Mouse (Mus musculus): Measurements from ENCODE around the gene Thrb. TPM values are rescaled to one million over a fixed set of nuclear protein-coding genes. Genes with fewer than 3 reads are reported as not detected.

Thrb gene
- polyA plus RNA-seq, 1 experiment from 2014 or later = 4.7 TPM

DNA sequence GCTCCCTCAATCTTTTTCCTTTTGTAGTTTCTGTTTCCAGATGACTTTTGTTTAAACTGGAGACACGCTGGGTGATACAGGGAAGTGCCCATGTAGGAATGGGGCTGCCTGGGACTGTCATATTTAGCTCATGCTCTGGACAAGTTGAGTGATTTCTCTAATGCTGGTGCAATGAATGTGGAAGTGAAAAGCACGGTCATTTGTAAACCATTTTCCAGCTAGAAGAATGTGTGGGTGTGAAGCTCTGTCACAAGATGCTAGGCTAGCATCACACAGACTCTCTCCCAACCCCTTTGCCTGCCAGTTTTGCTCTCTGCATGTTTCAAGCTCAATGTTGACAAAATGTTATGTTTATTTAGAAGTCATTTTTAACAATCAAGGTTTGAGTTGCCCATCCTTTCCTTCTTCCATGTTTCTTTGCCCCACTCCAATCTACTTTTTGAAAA, 83.7 kb downstream of the Thrb start:
- H3K36me3 ChIP-seq (ENCODE audit: control insufficient read depth, insufficient read depth, low read length) = no peaks in the 10 kb centered on the region
- H3K9ac ChIP-seq (ENCODE audit: low read length) = no peak overlapping the region
- no peak overlapping the region for H3K4me3 ChIP-seq (replicated peaks; ENCODE audit: low read length)
- no peaks in the 10 kb centered on the region for H3K27me3 ChIP-seq (ENCODE audit: control insufficient read depth, insufficient read depth, low read length)
- H3K4me2 ChIP-seq (ENCODE audit: low read depth, low read length) = no peak overlapping the region
- H3K27ac ChIP-seq (ENCODE audit: low read length) = peak overlapping the region; percentile 28; the same call in 1 of the 2 replicates
- 0 out of 2 replicates have a peak, but pooled peaks cover under 1% of the 10 kb centered on the region for H3K4me1 ChIP-seq (ENCODE audit: control insufficient read depth, insufficient read depth, low read length)
- H3K9me3 ChIP-seq (replicated peaks; ENCODE audit: control insufficient read depth, low read length) = no peaks in the 10 kb centered on the region
- 0 out of 2 replicates have a peak, but pooled peaks have one; percentile 17 for ATAC-seq (ENCODE audit: insufficient read depth, low FRiP score)
- 42% methylated on average over 2 of the region's 2 CpGs for WGBS

DNA sequence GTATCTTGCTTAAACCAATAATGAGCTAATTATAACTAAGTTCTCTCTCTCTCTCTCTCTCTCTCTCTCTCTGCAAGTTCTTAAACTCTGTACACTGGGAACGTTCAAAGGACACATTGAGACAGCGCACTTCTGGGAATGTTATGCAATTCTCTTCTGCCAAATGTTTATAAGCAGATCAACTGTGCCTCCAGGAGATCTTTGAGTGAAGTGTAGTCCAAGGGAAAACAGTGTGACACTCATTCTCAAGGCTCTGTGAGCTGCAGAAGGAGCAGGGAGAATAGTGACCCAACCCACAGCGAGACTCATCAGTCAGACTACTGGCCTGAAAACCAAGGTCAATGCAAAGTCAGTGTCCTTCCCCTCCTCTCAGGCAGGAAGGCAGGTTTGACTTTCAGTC, 87.9 kb downstream of the Thrb start:
- H3K27ac ChIP-seq (ENCODE audit: low read length) = no peak overlapping the region
- H3K4me1 ChIP-seq (ENCODE audit: control insufficient read depth, insufficient read depth, low read length) = 0 out of 2 replicates have a peak, but pooled peaks cover 3% of the 10 kb centered on the region
- no peaks in the 10 kb centered on the region for H3K27me3 ChIP-seq (ENCODE audit: control insufficient read depth, insufficient read depth, low read length)
- H3K36me3 ChIP-seq (ENCODE audit: control insufficient read depth, insufficient read depth, low read length) = no peaks in the 10 kb centered on the region
- no peak for ATAC-seq (ENCODE audit: insufficient read depth, low FRiP score)
- 68% methylated on average over 3 of the region's 3 CpGs for WGBS
- H3K4me3 ChIP-seq (replicated peaks; ENCODE audit: low read length) = no peak overlapping the region
- no peaks in the 10 kb centered on the region for H3K9me3 ChIP-seq (replicated peaks; ENCODE audit: control insufficient read depth, low read length)
- H3K9ac ChIP-seq (ENCODE audit: low read length) = no peak overlapping the region
- H3K4me2 ChIP-seq (ENCODE audit: low read depth, low read length) = no peak overlapping the region

DNA sequence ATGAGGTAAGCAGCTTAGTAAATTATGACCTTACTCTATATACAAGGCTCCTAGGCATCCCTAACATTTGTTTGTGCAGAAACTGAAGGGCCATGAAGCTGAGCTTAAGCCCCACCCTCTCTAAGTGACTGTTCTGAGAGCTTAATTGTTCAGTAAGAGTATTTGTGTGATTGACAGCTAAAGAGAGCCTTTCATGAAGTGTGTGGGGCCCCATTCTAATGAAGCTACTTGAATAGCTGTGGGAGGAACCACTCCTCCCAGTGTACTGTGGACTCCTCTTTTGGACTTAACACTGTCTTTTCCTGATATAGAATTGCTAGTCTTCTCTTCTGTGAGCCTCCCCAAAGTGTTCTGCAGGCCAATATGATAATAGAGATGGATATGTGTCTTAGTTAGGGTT, 88.9 kb downstream of the Thrb start:
- H3K27ac ChIP-seq (ENCODE audit: low read length) = no peak overlapping the region
- no peak overlapping the region for H3K4me2 ChIP-seq (ENCODE audit: low read depth, low read length)
- H3K9ac ChIP-seq (ENCODE audit: low read length) = no peak overlapping the region
- H3K4me3 ChIP-seq (replicated peaks; ENCODE audit: low read length) = no peak overlapping the region
- 0 out of 2 replicates have a peak, but pooled peaks cover 3% of the 10 kb centered on the region for H3K4me1 ChIP-seq (ENCODE audit: control insufficient read depth, insufficient read depth, low read length)
- no peaks in the 10 kb centered on the region for H3K9me3 ChIP-seq (replicated peaks; ENCODE audit: control insufficient read depth, low read length)
- H3K27me3 ChIP-seq (ENCODE audit: control insufficient read depth, insufficient read depth, low read length) = no peaks in the 10 kb centered on the region
- no peaks in the 10 kb centered on the region for H3K36me3 ChIP-seq (ENCODE audit: control insufficient read depth, insufficient read depth, low read length)
- no peak for ATAC-seq (ENCODE audit: insufficient read depth, low FRiP score)

DNA sequence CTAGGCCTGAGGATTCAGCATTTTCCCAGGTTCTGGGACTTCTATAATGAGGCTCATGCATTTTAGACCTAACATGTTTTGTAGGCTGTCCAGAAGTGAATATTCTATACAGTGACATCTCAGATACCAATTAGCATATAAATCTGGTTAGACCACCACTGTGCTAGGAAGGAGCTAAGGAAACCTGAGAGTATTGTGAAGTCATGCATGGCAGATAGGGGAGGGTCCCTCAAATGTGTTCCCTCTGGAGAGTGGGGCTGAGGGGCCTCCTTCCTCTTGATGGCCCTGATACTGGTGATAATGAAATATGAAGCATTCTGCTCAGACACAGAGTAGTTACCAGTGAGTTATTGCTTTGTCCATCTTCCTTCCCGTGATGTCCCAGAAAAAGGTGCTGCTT, 91.8 kb downstream of the Thrb start:
- 97% methylated on average over 1 of the region's 1 CpGs for whole genome bisulfite sequencing
- H3K9me3 ChIP-seq (replicated peaks; ENCODE audit: control insufficient read depth, low read length) = no peaks in the 10 kb centered on the region
- no peak for ATAC-seq (ENCODE audit: insufficient read depth, low FRiP score)
- H3K4me3 ChIP-seq (replicated peaks; ENCODE audit: low read length) = no peak overlapping the region
- H3K4me1 ChIP-seq (ENCODE audit: control insufficient read depth, insufficient read depth, low read length) = 0 out of 2 replicates have a peak, but pooled peaks cover 3% of the 10 kb centered on the region
- no peak overlapping the region for H3K27ac ChIP-seq (ENCODE audit: low read length)
- no peak overlapping the region for H3K4me2 ChIP-seq (ENCODE audit: low read depth, low read length)
- no peaks in the 10 kb centered on the region for H3K27me3 ChIP-seq (ENCODE audit: control insufficient read depth, insufficient read depth, low read length)
- H3K9ac ChIP-seq (ENCODE audit: low read length) = no peak overlapping the region
- H3K36me3 ChIP-seq (ENCODE audit: control insufficient read depth, insufficient read depth, low read length) = no peaks in the 10 kb centered on the region

DNA sequence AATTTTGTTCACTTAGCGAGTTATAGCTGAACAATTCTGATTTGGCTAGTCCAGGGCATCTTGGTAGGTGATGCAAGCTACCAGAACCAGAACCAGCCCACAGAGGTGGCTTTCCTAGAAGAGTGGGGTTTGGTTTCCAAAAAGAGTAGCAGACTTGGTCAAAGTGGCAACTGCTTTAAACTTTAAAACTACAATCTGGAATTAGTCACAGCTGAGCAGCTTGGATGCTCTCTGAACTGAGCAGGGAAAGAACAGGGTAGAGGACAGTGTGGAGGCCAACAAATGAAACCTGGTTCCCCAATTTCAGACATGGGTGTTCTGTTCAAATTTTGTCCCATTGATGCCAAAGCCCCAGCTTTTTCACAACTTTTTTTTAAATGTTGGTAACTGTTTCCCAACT, 93.4 kb downstream of the Thrb start:
- 89% methylated on average over 1 of the region's 1 CpGs for WGBS
- Histone ChIP-seq H3K9ac (ENCODE audit: low read length) (no peak overlapping the region), H3K9me3 (replicated peaks; ENCODE audit: control insufficient read depth, low read length) (no peaks in the 10 kb centered on the region), H3K27me3 (ENCODE audit: control insufficient read depth, insufficient read depth, low read length) (no peaks in the 10 kb centered on the region), H3K27ac (ENCODE audit: low read length) (no peak overlapping the region), H3K4me1 (ENCODE audit: control insufficient read depth, insufficient read depth, low read length) (0 out of 2 replicates have a peak, but pooled peaks cover 3% of the 10 kb centered on the region), H3K36me3 (ENCODE audit: control insufficient read depth, insufficient read depth, low read length) (no peaks in the 10 kb centered on the region), H3K4me3 (replicated peaks; ENCODE audit: low read length) (no peak overlapping the region), H3K4me2 (ENCODE audit: low read depth, low read length) (no peak overlapping the region)
- no peak for ATAC-seq (ENCODE audit: insufficient read depth, low FRiP score)

DNA sequence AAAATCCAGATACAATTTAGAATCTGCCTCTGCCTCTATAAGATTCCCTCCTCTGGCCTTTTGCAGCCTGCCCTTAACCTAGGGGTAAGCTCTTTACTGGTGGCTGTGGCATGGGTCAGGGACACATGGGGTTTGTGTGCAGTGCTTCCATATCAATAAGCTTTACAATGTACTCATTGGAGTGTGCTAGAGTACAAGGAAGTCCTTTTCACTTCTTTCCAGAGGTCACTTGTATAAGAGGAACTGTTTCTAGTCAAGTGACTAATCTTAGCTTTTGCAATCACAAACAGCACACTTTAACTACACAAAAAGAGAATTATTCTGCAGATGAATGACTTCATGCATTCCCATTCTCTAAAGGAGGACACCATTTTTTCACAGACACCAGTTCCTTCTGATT, 96.7 kb downstream of the Thrb start:
- Histone ChIP-seq H3K4me2 (ENCODE audit: low read depth, low read length) (no peak overlapping the region), H3K4me3 (replicated peaks; ENCODE audit: low read length) (no peak overlapping the region), H3K9ac (ENCODE audit: low read length) (no peak overlapping the region), H3K27ac (ENCODE audit: low read length) (no peak overlapping the region), H3K4me1 (ENCODE audit: control insufficient read depth, insufficient read depth, low read length) (no peaks in the 10 kb centered on the region), H3K36me3 (ENCODE audit: control insufficient read depth, insufficient read depth, low read length) (no peaks in the 10 kb centered on the region), H3K9me3 (replicated peaks; ENCODE audit: control insufficient read depth, low read length) (no peaks in the 10 kb centered on the region), H3K27me3 (ENCODE audit: control insufficient read depth, insufficient read depth, low read length) (no peaks in the 10 kb centered on the region)
- ATAC-seq (ENCODE audit: insufficient read depth, low FRiP score) = no peak; the same call in 1 of the 2 replicates

DNA sequence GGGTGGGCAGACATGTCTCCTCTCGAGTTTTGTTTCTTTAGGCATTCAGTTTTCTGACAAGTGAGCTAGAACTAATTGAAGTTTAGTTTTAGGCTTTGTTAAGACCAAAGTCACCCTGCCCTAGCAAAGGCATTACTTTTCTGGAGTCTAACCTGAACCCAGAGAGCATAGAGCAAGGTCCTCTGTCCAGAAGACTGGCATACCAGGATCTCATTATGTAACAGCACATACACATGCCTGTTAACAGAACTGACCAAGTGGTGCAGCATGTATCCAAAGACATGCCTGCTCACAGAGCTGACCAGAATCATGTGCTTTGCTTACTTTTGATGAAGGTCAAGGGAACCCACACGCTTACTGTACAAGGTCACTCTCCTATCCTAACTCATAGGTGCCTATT, 107.9 kb downstream of the Thrb start:
- Histone ChIP-seq H3K36me3 (ENCODE audit: control insufficient read depth, insufficient read depth, low read length) (no peaks in the 10 kb centered on the region), H3K27me3 (ENCODE audit: control insufficient read depth, insufficient read depth, low read length) (no peaks in the 10 kb centered on the region), H3K9ac (ENCODE audit: low read length) (no peak overlapping the region), H3K4me3 (replicated peaks; ENCODE audit: low read length) (no peak overlapping the region), H3K27ac (ENCODE audit: low read length) (no peak overlapping the region), H3K4me2 (ENCODE audit: low read depth, low read length) (no peak overlapping the region), H3K4me1 (ENCODE audit: control insufficient read depth, insufficient read depth, low read length) (no peaks in the 10 kb centered on the region), H3K9me3 (replicated peaks; ENCODE audit: control insufficient read depth, low read length) (no peaks in the 10 kb centered on the region)
- 61% methylated on average over 2 of the region's 2 CpGs for WGBS
- no peak for ATAC-seq (ENCODE audit: insufficient read depth, low FRiP score)

DNA sequence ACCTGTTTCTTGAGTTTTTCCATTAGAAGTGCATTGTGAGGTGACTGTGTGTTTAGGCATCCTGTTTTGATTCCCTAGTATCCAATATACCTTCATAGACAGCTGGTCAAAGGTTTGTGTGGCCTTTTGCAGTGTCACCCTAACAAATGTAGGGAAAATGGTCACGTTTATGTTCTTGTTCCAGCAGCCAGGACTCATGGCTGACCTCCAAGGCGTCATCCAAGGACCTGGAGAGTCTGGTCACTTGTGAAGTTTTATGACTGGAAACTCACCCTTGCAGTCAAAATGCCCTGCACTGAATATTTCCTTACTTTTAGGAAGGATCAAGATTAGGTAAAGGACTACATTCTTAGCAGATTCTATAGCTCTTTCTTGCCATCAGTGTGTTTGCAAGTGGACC, 114.3 kb downstream of the Thrb start:
- Histone ChIP-seq H3K4me3 (replicated peaks; ENCODE audit: low read length) (no peak overlapping the region), H3K9ac (ENCODE audit: low read length) (no peak overlapping the region), H3K4me1 (ENCODE audit: control insufficient read depth, insufficient read depth, low read length) (no peaks in the 10 kb centered on the region), H3K9me3 (replicated peaks; ENCODE audit: control insufficient read depth, low read length) (no peaks in the 10 kb centered on the region), H3K4me2 (ENCODE audit: low read depth, low read length) (no peak overlapping the region), H3K27ac (ENCODE audit: low read length) (no peak overlapping the region), H3K27me3 (ENCODE audit: control insufficient read depth, insufficient read depth, low read length) (no peaks in the 10 kb centered on the region), H3K36me3 (ENCODE audit: control insufficient read depth, insufficient read depth, low read length) (no peaks in the 10 kb centered on the region)
- ATAC-seq (ENCODE audit: insufficient read depth, low FRiP score) = no peak
- WGBS = 59% methylated on average over 2 of the region's 2 CpGs

DNA sequence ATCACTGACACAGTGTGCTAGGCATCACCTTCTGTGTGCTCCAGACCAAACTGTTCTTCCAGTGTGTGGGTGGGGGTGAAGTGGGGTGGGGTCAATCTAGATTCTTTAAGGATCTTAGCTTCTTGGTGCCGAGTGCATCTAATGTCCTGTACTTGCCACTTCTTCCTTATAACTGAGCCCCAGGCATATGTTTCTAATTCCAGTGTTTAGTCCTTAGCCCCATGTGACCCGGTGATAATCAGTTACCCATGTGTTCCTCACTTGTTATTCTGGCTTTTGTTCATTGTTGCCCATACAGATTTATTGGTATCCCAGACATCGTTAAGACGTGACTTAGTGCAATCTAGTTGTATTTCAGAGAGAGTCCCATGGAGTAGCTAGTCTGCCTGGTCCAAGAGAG, 121.9 kb downstream of the Thrb start:
- 0 out of 2 replicates have a peak, but pooled peaks cover 3% of the 10 kb centered on the region for H3K4me1 ChIP-seq (ENCODE audit: control insufficient read depth, insufficient read depth, low read length)
- no peaks in the 10 kb centered on the region for H3K36me3 ChIP-seq (ENCODE audit: control insufficient read depth, insufficient read depth, low read length)
- H3K27ac ChIP-seq (ENCODE audit: low read length) = no peak overlapping the region
- no peak overlapping the region for H3K4me3 ChIP-seq (replicated peaks; ENCODE audit: low read length)
- H3K27me3 ChIP-seq (ENCODE audit: control insufficient read depth, insufficient read depth, low read length) = no peaks in the 10 kb centered on the region
- no peak overlapping the region for H3K4me2 ChIP-seq (ENCODE audit: low read depth, low read length)
- WGBS = 76% methylated on average over 4 of the region's 4 CpGs
- H3K9ac ChIP-seq (ENCODE audit: low read length) = no peak overlapping the region
- no peak for ATAC-seq (ENCODE audit: insufficient read depth, low FRiP score)
- no peaks in the 10 kb centered on the region for H3K9me3 ChIP-seq (replicated peaks; ENCODE audit: control insufficient read depth, low read length)

All from stomach, embryonic 16.5 days (tissue).